Mouse (Mus musculus) T-helper 1 cell (primary cell): ENCODE data around the gene Pradc1.

Experiments used
- in situ Hi-C: fragments of 300-600 bp; cut with MboI, MseI; formaldehyde crosslinking; loops from one replicate; pipeline ENCODE4 v1.15.1; 2025; ENCODE audit warnings: high pct_unique_total_duplicates

Pradc1 gene

DNA sequence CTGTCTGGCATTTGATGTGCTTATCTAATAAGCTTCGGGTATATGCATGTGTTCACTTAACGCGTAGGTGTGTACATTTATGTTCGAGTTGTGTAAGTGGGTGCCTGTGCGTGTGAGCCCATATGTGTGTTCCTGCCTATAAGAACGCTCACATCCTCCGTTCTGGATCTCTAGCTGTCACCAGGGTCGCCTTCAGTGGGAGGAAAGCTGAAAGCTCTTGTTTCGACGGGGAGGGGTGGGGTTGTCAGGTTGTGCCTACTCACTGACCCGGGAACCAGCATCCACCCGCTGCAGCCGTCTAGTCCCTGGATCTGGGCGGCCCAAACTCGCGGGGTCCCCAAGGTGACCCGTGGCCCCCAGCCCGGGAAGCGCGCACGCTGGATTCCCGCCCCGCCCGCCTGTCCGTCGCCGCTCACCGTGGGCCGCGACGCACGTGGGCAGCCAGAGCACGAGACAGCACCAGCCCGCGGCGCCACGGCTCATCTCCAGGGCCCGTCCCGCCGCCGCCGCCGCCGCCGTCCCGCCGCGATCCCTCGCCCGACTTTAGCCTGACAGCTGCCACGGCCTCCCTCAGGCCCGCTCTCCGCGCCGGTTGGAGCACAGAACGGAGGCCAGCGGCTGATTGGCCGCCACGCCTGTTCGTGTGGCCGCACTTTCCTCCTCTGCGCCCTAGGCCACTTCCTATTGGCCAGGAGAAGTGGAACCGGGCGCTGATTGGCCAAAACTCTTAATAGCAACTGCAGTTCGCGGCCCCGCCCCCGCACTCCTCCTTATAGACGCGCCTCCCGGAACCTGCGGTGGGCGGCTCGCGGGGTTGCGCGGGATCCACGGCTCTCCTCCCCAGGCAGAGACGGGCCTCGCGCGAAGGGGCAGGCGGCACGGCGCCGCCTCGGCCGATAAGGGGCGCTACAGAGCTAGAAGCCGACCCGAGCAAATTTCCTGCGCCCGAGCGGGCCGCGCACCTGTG, 790 bp downstream of the Pradc1 start, which contains the start of gene Cct7:
Gene Cct7, plus strand, starts transcription at position 818 of the 967 bp plus-strand sequence.
- in situ Hi-C loops = loop anchor here (10.0 kb wide), 1 partner anchor 514 kb away; the partner anchor contains the start of gene Dusp11

- in situ Hi-C loops = loop anchor here (10.0 kb wide), 1 partner anchor 515 kb away; the partner anchor contains the start of gene Dusp11
Measured at GRCm38 (mm10) chr6:85450140-85450539, 1.6 kb downstream of the Pradc1 start.

- in situ Hi-C loops = no loop called here
Measured at GRCm38 (mm10) chr6:85447351-85447750, 4.4 kb downstream of the Pradc1 start.

- in situ Hi-C loops = no loop called here
Measured at GRCm38 (mm10) chr6:85445286-85445685, 6.5 kb downstream of the Pradc1 start.

- in situ Hi-C loops = no loop called here
Measured at GRCm38 (mm10) chr6:85444266-85444965, 7.4 kb downstream of the Pradc1 start.

GRCm38 (mm10) chr6:85443488-85444233, 8.1 kb downstream of the Pradc1 start:
- in situ Hi-C loops = no loop called here

GRCm38 (mm10) chr6:85441142-85441541, 10.6 kb downstream of the Pradc1 start:
- in situ Hi-C loops = no loop called here

- in situ Hi-C loops = no loop called here
Measured at GRCm38 (mm10) chr6:85436631-85437030, 15.1 kb downstream of the Pradc1 start.

GRCm38 (mm10) chr6:85436204-85436603, 15.6 kb downstream of the Pradc1 start:
- in situ Hi-C loops = no loop called here

- in situ Hi-C loops = no loop called here
Measured at GRCm38 (mm10) chr6:85433865-85434264, 17.9 kb downstream of the Pradc1 start.

GRCm38 (mm10) chr6:85431842-85432431, 19.8 kb downstream of the Pradc1 start, which contains the start of gene Smyd5:
Gene Smyd5 (plus strand): TSS chr6:85431989.
- in situ Hi-C loops = no loop called here

GRCm38 (mm10) chr6:85431274-85431841, 20.4 kb downstream of the Pradc1 start:
- in situ Hi-C loops = no loop called here

- in situ Hi-C loops = no loop called here
Measured at GRCm38 (mm10) chr6:85423836-85424379, 27.9 kb downstream of the Pradc1 start, which contains the start of gene Noto. Gene Noto (plus strand): TSS chr6:85423886.

- in situ Hi-C loops = no loop called here
Measured at GRCm38 (mm10) chr6:85419150-85419549, 32.6 kb downstream of the Pradc1 start.

- in situ Hi-C loops = no loop called here
Measured at GRCm38 (mm10) chr6:85415829-85416228, 35.9 kb downstream of the Pradc1 start.

GRCm38 (mm10) chr6:85410771-85411273, 40.9 kb downstream of the Pradc1 start:
- in situ Hi-C loops = loop anchor here (5.0 kb wide), 1 partner anchor 149 kb away; no protein-coding TSS in a partner anchor

GRCm38 (mm10) chr6:85409003-85409402, 42.8 kb downstream of the Pradc1 start:
- in situ Hi-C loops = loop anchor here (10.0 kb wide), 1 partner anchor 244 kb away; no protein-coding TSS in a partner anchor

- in situ Hi-C loops = loop anchor here (10.0 kb wide), 1 partner anchor 238 kb away; no protein-coding TSS in a partner anchor
Measured at GRCm38 (mm10) chr6:85403039-85403438, 48.7 kb downstream of the Pradc1 start.

DNA sequence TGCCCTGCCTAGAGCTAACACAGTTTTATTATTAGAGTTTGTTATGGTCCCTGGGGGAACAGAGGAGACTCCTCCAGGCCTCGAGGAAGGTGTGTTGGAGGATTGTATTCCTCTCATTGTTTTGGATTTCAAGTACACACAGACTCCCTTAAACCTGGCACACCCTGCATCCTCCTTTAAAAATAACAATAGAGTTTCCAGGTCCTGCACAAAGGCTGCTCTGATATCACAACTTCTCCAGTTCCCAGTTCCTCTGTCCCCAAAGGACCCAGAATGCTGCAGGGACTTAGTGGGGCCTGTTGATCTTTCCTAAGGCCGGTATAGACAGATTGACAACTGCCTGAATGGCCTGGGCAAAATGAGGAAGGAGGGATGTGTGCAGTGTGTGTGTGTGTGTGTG, 49.2 kb downstream of the Pradc1 start:
- in situ Hi-C loops = loop anchor here (10.0 kb wide), 1 partner anchor 238 kb away; no protein-coding TSS in a partner anchor

DNA sequence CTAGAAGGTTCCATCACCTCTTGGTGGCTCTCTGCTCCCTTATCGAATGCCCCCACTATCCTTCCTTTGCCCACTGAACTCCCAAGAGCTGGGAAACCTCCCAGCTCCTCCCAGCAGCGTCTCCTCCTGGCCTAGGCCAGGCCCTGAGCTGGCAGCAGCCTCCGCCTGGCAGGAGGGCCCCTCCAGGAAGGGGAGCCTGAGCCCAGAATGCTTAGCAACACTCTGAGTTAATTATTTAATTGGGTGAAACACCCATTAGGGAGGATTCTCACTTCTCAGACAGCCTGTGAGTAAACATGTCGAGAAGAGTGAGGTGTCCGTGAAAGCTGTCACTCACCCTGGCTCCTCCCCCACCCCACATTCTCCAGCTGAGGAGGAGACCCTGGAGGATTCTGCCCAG, 52.1 kb downstream of the Pradc1 start:
- in situ Hi-C loops = loop anchor here (10.0 kb wide), 1 partner anchor 235 kb away; no protein-coding TSS in a partner anchor
